Mouse (Mus musculus) 3T3-L1 (cell line): ENCODE measurements around the gene Itga7.
A peak's percentile ranks its signal among the peaks of the same experiment; 100 is the strongest.

Source experiments
- DNase-seq: peaks from one replicate; pipeline ENCODE4 v3.0.0-alpha.2; 2015; ENCODE audit warnings: low read depth, low spot score

Gene Itga7

GRCm38 (mm10) chr10:128933574-128933973 is at the start of gene Itga7:
Gene Itga7 (plus strand): TSS chr10:128933818.
- no peak for DNase-seq

DNA sequence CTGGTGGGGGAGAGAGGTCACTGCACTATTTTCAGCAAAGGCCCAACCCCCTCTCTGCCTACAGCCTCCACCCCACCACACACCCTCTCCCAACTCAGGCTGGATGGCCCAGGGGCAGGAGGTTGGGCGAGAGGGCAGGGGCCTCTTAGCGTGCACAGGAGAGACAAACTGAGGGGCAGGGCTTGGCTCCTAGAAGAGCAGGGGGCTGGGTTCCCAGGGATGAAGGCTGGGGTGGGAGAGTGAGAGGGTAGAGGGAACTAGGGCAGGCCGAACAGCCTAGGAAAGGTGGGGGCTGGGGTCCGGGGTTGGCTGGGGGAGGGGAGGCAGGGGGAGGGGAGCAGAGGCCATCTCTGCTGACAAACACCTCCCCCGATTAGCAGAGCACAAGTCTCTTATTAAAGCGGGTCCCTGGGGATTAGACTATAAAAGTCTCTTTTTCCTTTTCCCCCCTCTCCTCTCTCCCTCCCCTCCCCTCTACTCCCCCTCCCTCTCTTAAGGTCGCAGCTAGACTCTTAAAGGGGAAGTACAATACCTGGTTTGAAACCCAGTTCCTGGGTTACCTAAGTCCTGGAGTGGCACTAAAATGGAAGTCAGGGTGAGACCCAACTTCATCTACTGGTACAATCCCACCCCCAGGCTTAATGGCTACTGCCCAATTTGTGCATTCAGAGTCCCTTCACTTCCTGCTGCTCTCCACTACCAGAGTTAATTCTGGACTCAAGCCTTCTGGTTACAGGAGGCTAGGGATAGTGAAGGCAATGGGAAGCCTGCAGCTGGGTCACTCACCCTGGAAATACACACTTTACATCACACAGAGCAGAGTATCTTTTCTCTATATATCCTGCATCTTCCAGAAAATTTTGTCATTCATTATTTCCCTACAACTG is 44.4 kb upstream of the Itga7 start:
- no peak for DNase-seq

GRCm38 (mm10) chr10:128889846-128890245 is 43.8 kb upstream of the Itga7 start:
- DNase-seq: no peak

GRCm38 (mm10) chr10:128890383-128891295 is 43.0 kb upstream of the Itga7 start:
- no peak for DNase-seq

GRCm38 (mm10) chr10:128891296-128892094 is 42.1 kb upstream of the Itga7 start, which contains the start of gene Gdf11:
Gene Gdf11 (minus strand): TSS chr10:128891718.
- peak; percentile 64 for DNase-seq

DNA sequence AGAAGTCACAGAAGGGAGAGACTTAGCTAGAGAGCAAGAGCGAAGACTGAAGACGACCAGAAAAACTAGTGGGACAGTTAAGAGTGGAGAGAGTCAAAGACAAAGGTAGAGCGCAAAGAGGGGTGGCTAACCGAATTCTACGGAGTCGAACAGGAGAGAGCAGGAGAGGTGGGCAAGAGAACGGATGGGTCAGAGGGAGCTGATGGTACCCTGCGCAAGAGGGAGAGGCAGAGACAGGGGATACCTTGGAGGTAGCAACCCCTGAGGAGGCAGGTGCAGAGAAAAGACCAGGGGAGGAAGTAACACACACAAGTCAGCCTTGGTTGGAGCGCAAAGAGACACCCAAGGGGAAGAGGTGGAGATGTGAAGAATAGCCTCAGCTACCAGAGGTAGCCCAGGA is 41.4 kb upstream of the Itga7 start:
- DNase-seq: no peak

- peak; percentile 95 for DNase-seq
Measured at GRCm38 (mm10) chr10:128895437-128895836, 38.2 kb upstream of the Itga7 start.

DNA sequence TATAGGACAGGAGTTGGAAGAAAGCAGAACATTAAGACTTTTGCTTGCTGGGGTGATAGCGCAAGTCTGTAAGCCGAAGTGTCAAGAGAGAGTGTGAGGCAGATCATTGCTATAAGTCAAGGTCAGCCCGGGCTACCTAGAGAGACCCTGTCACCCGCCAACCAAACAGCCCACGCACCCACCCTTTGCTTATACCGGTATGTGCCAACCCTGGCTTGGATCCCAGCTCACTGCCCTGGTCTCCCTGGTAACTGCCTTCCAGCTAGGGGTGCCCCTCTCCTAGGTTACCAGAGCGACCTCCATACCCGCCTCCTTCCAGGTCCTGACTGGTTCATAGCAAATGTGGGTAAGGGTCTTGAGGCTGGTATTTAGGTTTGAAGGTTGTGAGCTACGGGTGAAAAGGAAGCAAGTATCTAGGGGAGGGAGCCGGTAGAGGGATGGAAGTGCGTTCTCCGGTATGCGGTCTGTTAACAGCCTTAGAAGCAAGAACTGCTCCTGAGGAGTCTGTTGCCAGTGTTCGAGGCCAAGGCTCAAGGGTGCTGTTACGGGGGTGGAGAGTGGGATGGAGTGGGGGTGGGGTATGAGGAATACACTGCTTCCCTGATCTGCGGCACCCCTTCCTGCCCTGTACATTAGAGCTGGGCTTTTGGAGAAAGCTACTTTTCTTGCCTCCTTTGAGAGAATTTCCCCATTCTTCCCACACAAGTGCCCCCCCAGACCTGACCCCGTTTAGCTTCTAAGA is 37.5 kb upstream of the Itga7 start:
- DNase-seq: no peak

GRCm38 (mm10) chr10:128896807-128897206 is 36.8 kb upstream of the Itga7 start:
- no peak for DNase-seq

DNA sequence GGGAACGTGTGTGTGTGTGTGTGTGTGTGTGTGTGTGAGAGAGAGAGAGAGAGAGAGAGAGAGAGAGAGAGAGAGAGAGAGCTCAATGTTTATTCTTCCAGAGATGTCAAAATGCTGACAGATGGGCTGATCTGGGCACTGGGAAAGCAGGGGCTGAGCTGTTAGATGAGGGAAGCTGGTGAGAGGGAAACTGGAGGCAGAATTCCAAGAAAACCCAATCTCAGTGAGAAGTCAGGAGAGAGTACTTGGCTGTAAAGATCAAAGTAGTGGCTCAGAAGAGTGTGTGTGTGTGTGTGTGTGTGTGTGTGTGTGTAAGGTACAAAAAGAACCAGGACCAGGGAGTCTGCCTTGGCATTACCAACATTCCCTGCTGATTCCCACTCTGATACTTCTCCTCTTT is 36.1 kb upstream of the Itga7 start:
- no peak for DNase-seq

GRCm38 (mm10) chr10:128899759-128900490 is 33.7 kb upstream of the Itga7 start:
- DNase-seq: no peak

DNA sequence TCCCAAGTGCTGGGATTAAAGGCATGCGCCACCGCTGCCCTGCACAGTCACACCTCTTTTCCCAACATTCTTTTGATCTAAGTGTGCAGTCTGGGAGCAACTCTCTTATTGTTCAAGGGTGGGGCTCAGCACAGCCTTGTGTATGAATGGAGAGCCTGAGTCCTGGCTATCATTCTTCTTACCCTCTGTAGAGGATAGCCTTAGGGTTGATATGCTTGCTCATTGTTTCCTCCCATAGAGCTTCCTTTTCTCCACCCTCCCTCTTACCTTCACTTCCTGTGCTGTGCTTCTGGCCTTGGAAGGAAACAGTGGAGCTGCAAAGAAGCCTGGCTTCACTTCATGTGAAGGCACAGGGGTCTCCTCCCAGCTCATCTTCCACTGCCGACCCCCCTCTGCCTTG is 32.9 kb upstream of the Itga7 start, which contains the start of gene Cd63:
Gene Cd63, plus strand, starts transcription at position 292 of the 400 bp plus-strand sequence.
- DNase-seq: no peak

DNA sequence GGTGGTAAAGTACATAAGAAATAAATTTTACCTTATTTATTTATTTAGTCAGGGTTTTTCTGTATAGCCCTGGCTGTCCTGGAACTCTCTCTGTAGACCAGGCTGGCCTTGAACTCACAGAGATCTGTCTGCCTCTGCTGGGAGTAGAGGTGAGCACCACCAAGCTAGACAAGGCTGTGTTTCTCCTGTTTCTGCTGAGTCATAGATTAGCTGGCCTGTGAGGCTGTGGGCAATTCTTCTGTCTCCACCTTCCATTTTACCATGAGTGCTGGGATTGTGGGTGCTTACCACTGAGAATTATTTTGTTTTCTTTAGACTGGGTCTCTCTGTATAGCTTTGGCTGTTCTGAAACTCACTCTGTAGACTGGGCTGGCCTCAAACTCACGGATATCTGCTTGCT is 32.2 kb upstream of the Itga7 start:
- DNase-seq: no peak

DNA sequence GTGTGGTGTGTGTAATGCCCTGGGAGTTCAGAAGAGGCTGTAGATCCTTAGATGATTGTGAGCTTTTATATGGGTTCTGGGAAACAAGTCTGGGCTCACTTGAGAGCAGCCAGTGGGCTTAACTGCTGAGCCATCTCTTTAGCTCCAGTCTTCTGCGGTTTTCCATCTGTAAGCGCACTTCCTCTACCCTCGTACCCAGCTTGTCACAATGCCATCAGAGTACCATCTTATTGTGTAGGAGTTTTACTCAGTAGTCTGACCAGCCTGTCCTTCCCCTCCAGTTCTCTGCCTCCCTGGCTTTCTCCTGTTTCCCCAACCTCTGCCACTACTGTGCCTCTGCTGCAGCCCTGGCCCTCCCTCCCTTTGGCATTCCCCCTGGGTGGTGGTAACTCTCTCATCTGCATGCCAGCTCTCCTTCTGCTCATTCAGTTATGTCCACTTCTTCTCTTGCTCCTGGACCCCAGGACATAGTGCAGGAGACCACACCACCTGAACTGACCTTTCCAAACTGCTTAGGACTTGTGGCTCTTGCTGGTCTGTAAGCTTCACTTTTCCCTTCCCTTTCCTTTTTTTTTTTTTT is 31.1 kb upstream of the Itga7 start:
- DNase-seq: no peak

- DNase-seq: no peak
Measured at GRCm38 (mm10) chr10:128904812-128905211, 28.8 kb upstream of the Itga7 start.

GRCm38 (mm10) chr10:128908778-128909448 is 24.7 kb upstream of the Itga7 start:
- peak; percentile 59 for DNase-seq

GRCm38 (mm10) chr10:128909567-128910028 is 24.0 kb upstream of the Itga7 start:
- peak; percentile 88 for DNase-seq

- peak; percentile 67 for DNase-seq
Measured at GRCm38 (mm10) chr10:128910066-128910841, 23.4 kb upstream of the Itga7 start.
